Mouse (Mus musculus) kidney, postnatal 10 days (tissue): ENCODE results near the gene Vmn1r45.
"Not testable (repeated sequence)": the region's sequence is repeated elsewhere in the genome, so short reads cannot be mapped to it uniquely, and the experiment has no call there.

Experiments
- DNase-seq: peaks from one replicate; pipeline ENCODE4 v3.0.0; 2021; ENCODE audit warnings: mixed read lengths

Vmn1r45 gene

DNA sequence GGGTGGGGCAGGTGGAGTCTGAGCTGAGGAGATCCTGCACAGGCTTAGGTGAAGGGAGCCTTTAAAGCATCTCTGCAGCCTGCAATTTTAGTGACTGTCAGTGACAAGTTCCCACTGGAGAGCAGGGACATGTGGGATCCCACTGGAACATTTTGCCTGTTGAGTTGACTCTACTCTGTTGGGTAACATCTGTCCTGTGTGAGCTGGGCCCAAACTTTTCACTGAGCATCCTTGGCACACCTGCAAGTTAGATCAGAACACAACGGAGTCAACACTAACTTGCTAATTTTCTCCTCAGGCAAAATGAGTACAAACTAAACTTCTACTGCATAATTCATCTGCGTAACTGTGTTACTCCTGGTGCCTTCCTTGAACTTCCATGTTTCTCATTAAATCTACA is at the start of gene Vmn1r45:
Vmn1r45 (minus strand) TSS at position 101 of the 400 bp plus-strand sequence.
- not testable (repeated sequence) for DNase-seq

DNA sequence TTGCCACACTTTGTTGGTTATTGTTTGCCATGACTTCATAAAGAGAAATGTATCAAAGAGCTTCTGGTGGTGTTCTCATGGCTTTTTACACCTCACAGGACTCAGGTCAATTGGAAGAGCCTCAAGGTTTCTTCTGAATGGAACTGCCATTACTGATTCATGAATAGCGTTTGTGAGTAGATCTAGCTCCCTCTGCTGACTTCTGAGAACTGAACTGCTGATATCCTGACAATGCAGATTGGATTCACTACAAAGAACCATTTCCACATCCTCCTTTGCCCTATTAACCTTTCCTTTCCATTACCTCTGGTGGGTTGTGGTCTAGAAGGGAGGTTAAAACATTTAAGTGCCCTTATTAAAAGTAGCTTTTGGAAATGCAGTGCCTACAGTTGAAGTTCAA is 45.6 kb upstream of the Vmn1r45 start:
- DNase-seq, result no peak

DNA sequence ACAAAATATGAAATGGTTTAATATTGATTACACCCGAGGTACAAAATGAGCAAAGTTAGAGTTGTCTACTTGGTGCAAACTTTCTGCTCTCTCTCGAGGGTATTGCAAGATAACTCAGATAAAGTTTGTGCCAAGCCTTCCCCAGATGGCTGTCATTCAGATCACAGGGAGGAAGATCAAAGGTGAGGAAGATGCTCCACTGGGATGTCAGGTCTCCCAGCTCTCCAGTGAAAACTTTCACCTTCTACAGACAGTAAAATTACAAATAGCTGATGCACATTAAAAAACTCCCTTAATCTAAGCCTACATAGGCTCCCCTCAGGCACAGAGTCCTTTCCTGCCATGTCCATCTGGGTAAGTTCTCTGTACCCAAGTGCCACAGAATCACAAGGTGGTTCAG is 28.6 kb upstream of the Vmn1r45 start, which contains the start of gene Vmn1r46:
Vmn1r46 (plus strand) TSS at position 301 of the 400 bp plus-strand sequence.
- no peak for DNase-seq

DNA sequence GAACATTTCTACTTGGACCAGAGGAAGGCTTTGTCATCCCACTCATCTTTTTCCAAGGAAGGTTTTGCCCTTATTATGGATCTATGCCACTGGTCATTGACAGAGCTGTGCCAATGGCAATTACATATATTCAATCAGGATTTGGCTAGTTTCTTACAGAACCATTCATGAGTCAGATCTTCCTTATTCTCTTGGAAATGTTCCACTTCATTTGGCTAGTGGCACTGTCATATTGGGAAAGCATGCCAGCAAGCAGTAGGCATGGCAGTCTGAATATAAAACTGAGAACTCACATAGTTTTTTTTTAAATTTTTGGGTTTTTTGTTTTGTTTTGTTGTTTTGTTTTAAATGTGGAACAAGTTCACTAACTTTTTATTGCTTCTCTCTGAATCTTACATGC is 25.9 kb upstream of the Vmn1r45 start:
- no peak for DNase-seq

DNA sequence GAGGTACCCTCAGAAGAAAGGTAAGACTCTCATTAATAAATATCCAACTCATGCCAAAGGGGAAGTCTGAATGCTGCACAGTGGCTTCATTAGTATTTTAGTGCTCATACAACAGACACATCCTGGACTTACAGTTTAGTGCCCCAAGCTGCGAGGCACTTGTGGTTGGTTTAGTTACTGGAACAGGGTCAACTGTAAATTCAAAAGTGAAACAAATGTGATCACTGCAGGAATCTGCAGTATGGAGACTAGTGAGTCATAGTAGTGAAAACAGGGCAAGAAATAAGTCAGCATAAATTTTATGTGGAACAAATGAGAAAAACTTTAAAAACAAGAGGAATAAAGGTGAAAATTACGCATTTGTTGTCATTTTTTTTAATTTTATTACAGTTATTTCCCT is 13.2 kb upstream of the Vmn1r45 start:
- DNase-seq, result no peak

DNA sequence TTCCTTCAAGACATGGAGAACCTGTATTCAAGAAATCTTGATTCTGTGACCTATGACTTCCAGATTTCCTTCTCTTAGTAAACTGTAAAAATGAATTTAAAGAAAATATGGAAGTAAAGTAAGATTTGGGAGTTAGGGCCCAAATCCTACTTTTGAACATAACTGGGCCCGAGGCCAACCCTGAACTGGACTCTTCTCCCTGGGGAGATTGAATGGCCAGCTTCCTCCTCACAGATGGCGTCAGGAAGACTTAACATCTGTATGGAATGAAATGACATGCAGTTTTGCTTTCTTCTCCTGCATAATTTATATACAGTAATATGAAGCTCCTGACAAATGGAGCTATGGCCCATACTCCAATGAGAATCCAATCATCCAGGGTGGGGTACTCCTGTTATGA is 528 bp upstream of the Vmn1r45 start:
- DNase-seq, result no peak

DNA sequence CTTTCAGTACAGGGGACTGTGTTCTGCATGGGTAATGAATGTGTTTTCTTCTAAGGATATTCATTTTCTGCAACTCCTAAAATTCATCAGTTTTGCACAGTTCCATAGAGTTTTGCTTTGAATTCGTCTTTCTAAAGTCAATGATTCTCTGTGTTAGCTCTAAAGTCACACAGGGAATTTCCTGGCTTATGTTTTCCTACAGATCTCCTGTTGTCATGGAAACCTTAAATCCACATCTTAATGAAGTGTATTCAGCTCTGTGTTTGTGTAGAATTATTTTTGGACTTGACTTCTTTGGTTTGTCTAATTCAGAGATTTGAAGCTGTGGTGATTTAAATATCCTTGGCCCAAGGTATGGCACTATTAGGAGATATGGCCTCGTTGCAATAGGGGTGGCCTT is 56.6 kb downstream of the Vmn1r45 start:
- no peak for DNase-seq

DNA sequence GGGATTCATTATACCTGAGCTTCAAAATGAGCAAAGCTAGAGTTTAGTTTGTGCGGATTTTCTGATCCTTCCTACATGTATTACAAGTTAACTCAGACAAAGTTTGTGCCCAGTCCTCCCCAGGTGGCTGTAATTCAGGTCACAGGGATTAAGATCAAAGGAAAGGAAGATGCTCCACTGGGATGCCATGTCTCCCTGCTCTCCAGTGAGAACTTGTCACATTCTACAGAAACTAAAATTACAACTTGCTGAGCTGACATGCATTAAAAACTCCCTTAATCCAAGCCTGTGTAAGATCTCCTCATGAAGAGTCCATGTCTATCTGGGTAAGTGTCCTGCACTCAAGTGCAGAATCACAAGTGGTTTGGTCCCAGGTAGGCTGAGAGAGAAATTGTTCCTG is 57.0 kb downstream of the Vmn1r45 start, which contains the start of gene Vmn1r44:
Vmn1r44 (plus strand) TSS at position 301 of the 400 bp plus-strand sequence.
- no peak for DNase-seq
